Mouse (Mus musculus): ENCODE measurements around the gene Med21.
A peak's percentile ranks its signal among the peaks of the same experiment; 100 is the strongest.

Med21 gene

DNA sequence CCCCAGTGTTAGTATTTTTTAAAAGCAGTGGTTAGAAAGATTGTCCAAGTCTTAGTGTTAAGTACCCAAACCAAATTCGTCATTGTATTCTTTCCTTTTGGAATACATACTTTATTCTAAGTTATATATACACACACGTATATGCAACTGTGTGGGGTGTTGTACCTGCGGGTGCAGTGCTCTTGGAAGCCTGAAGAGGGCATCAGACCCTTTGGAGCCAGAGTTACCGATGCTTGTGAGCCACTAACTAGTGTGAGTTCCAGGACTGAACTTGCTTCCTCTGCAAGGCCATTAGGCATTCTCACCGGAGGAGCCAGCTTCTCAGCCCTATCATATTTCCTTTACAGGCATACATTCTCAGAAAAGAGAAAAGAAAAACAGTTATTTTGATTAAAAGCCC, 20.3 kb downstream of the Med21 start:
- no peaks in the 10 kb centered on the region for H3K36me3 ChIP-seq (ENCODE audit: control insufficient read depth, insufficient read depth, low read length, poor library complexity, severe bottlenecking)
- peak; percentile 66 for DNase-seq (ENCODE audit: low read depth, low spot score)
- no peaks in the 10 kb centered on the region for H3K27me3 ChIP-seq (ENCODE audit: control insufficient read depth, insufficient read depth, low read length, poor library complexity, severe bottlenecking)

- H3K36me3 ChIP-seq (ENCODE audit: control insufficient read depth, insufficient read depth, low read length, poor library complexity, severe bottlenecking) = no peaks in the 10 kb centered on the region
- no peak for DNase-seq (ENCODE audit: low read depth, low spot score)
- H3K27me3 ChIP-seq (ENCODE audit: control insufficient read depth, insufficient read depth, low read length, poor library complexity, severe bottlenecking) = no peaks in the 10 kb centered on the region
Observed at GRCm38 (mm10) chr6:146664116-146664515, 21.8 kb downstream of the Med21 start.

GRCm38 (mm10) chr6:146664917-146665316, 22.6 kb downstream of the Med21 start:
- DNase-seq (ENCODE audit: low read depth, low spot score) = no peak

DNA sequence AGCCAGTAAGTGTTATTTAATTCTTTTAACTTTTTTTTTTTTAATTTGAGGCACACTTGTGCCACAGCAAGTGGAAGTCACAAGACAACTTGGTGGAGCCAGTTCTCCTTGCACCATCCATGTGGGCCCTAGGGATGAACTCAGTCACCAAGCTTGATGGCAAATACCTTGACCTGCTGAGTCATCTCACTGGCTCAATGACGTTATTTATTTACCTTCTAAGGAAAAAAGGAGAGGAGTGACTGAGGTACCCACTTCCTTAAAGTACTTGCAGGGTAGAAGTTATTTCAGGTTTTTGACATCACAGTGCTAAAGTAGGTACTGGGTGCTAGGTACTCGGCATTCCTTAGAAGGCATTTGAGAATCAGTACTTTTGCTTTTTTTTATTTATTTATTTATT, 23.1 kb downstream of the Med21 start:
- DNase-seq (ENCODE audit: low read depth, low spot score) = no peak
- no peaks in the 10 kb centered on the region for H3K27me3 ChIP-seq (ENCODE audit: control insufficient read depth, insufficient read depth, low read length, poor library complexity, severe bottlenecking)
- no peaks in the 10 kb centered on the region for H3K36me3 ChIP-seq (ENCODE audit: control insufficient read depth, insufficient read depth, low read length, poor library complexity, severe bottlenecking)

More at GRCm38 (mm10) chr6:146664917-146665316, 22.6 kb downstream of the Med21 start:
- Histone ChIP-seq H3K27me3 (ENCODE audit: control insufficient read depth, insufficient read depth, low read length, poor library complexity, severe bottlenecking) (no peaks in the 10 kb centered on the region), H3K36me3 (ENCODE audit: control insufficient read depth, insufficient read depth, low read length, poor library complexity, severe bottlenecking) (no peaks in the 10 kb centered on the region)

DNA sequence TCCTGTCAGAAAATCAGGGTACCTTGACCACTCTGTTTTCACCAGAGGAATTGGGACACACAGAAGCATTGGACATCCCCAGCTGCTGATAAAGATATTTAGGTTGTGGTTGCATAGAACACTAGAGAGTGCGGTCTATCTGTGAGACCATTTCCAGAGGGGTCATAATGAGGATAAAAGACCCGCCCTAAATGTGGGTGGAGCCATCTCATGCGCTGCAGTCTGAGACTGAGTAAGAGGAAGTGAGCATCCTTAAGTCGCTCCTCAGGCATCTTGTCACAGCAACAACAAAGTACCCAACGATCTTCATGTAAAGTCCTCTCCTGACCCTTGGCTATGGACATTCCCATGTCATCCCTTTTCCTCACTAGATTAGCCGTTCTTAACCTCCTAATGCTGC, 24.5 kb downstream of the Med21 start:
- H3K27me3 ChIP-seq (ENCODE audit: control insufficient read depth, insufficient read depth, low read length, poor library complexity, severe bottlenecking) = no peaks in the 10 kb centered on the region
- no peaks in the 10 kb centered on the region for H3K36me3 ChIP-seq (ENCODE audit: control insufficient read depth, insufficient read depth, low read length, poor library complexity, severe bottlenecking)
- no peak for DNase-seq (ENCODE audit: low read depth, low spot score)

- no peaks in the 10 kb centered on the region for H3K36me3 ChIP-seq (ENCODE audit: control insufficient read depth, insufficient read depth, low read length, poor library complexity, severe bottlenecking)
- H3K27me3 ChIP-seq (ENCODE audit: control insufficient read depth, insufficient read depth, low read length, poor library complexity, severe bottlenecking) = no peaks in the 10 kb centered on the region
- DNase-seq (ENCODE audit: low read depth, low spot score) = no peak
Observed at GRCm38 (mm10) chr6:146668606-146669005, 26.3 kb downstream of the Med21 start.

GRCm38 (mm10) chr6:146670956-146671855, 28.9 kb downstream of the Med21 start:
- Histone ChIP-seq H3K36me3 (ENCODE audit: control insufficient read depth, insufficient read depth, low read length, poor library complexity, severe bottlenecking) (no peaks in the 10 kb centered on the region), H3K27me3 (ENCODE audit: control insufficient read depth, insufficient read depth, low read length, poor library complexity, severe bottlenecking) (no peaks in the 10 kb centered on the region)
- DNase-seq (ENCODE audit: low read depth, low spot score) = no peak

DNA sequence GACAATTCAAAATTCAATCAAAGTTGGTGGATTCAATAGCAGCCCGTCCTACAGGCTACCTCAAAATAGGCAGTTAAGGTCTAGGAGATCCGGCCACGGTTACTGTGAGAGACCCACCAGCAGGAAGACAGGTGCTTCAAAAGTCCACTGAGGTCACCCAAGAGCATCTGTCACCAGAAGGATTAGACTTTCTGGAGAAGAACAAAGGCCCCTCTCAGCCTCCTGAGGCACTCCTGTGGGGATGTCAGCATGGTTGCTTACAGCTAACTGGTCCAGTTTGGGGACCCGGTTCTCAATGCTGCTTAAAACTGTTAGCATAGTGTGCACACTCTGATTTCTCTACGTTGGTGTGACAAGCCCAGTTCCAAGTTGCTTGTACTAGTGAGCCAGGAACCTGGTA, 29.8 kb downstream of the Med21 start:
- H3K27me3 ChIP-seq (ENCODE audit: control insufficient read depth, insufficient read depth, low read length, poor library complexity, severe bottlenecking) = no peaks in the 10 kb centered on the region
- no peak for DNase-seq (ENCODE audit: low read depth, low spot score)
- H3K36me3 ChIP-seq (ENCODE audit: control insufficient read depth, insufficient read depth, low read length, poor library complexity, severe bottlenecking) = no peaks in the 10 kb centered on the region

DNA sequence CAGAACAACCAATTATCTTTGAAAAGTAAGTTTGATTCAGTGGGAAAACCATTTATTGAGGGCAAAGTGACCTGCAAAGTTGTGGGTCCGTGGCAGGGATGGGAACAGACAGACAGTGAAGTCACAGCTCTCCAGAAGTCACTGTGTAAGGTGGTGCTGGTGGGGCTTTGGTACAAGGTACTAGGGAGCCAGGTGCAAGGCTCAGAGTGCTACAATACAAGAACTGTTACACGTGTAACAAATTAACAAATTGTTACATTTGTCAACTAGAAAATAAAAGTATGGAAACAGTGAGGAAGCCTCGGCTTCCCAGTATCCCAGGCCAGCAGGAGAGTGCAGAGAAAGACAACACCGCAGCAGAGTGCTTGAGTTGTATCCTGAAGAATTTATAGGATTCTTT, 31.3 kb downstream of the Med21 start:
- no peak for DNase-seq (ENCODE audit: low read depth, low spot score)
- Histone ChIP-seq H3K36me3 (ENCODE audit: control insufficient read depth, insufficient read depth, low read length, poor library complexity, severe bottlenecking) (no peaks in the 10 kb centered on the region), H3K27me3 (ENCODE audit: control insufficient read depth, insufficient read depth, low read length, poor library complexity, severe bottlenecking) (no peaks in the 10 kb centered on the region)

GRCm38 (mm10) chr6:146674420-146674819, 32.1 kb downstream of the Med21 start:
- Histone ChIP-seq H3K36me3 (ENCODE audit: control insufficient read depth, insufficient read depth, low read length, poor library complexity, severe bottlenecking) (no peaks in the 10 kb centered on the region), H3K27me3 (ENCODE audit: control insufficient read depth, insufficient read depth, low read length, poor library complexity, severe bottlenecking) (no peaks in the 10 kb centered on the region)
- DNase-seq (ENCODE audit: low read depth, low spot score) = peak; percentile 13

- no peaks in the 10 kb centered on the region for H3K27me3 ChIP-seq (ENCODE audit: control insufficient read depth, insufficient read depth, low read length, poor library complexity, severe bottlenecking)
- H3K36me3 ChIP-seq (ENCODE audit: control insufficient read depth, insufficient read depth, low read length, poor library complexity, severe bottlenecking) = no peaks in the 10 kb centered on the region
- DNase-seq (ENCODE audit: low read depth, low spot score) = peak; percentile 78
Observed at GRCm38 (mm10) chr6:146674881-146675536, 32.7 kb downstream of the Med21 start.

GRCm38 (mm10) chr6:146676904-146677303, 34.6 kb downstream of the Med21 start:
- DNase-seq (ENCODE audit: low read depth, low spot score) = no peak
- Histone ChIP-seq H3K36me3 (ENCODE audit: control insufficient read depth, insufficient read depth, low read length, poor library complexity, severe bottlenecking) (no peaks in the 10 kb centered on the region), H3K27me3 (ENCODE audit: control insufficient read depth, insufficient read depth, low read length, poor library complexity, severe bottlenecking) (no peaks in the 10 kb centered on the region)

GRCm38 (mm10) chr6:146678136-146679070, 36.1 kb downstream of the Med21 start:
- Histone ChIP-seq H3K36me3 (ENCODE audit: control insufficient read depth, insufficient read depth, low read length, poor library complexity, severe bottlenecking) (no peaks in the 10 kb centered on the region), H3K27me3 (ENCODE audit: control insufficient read depth, insufficient read depth, low read length, poor library complexity, severe bottlenecking) (no peaks in the 10 kb centered on the region)
- DNase-seq (ENCODE audit: low read depth, low spot score) = no peak

GRCm38 (mm10) chr6:146683881-146684280, 41.5 kb downstream of the Med21 start:
- no peak for DNase-seq (ENCODE audit: low read depth, low spot score)
- no peaks in the 10 kb centered on the region for H3K27me3 ChIP-seq (ENCODE audit: control insufficient read depth, insufficient read depth, low read length, poor library complexity, severe bottlenecking)

More at GRCm38 (mm10) chr6:146683881-146684280, 41.5 kb downstream of the Med21 start:
- no peaks in the 10 kb centered on the region for H3K36me3 ChIP-seq (ENCODE audit: control insufficient read depth, insufficient read depth, low read length, poor library complexity, severe bottlenecking)

Measured in splenic B cell, adult 2 months (primary cell).